Mouse (Mus musculus) kidney, adult 8-10 months (tissue): Measurements from ENCODE around the gene Alpl.

Experiments
- DNase-seq, 2 experiments: peaks; one replicate each; pipeline ENCODE4 v3.0.0; 2022

Gene Alpl

GRCm38 (mm10) chr4:137768831-137769230 is 27.4 kb downstream of the Alpl start:
- no peak for DNase-seq

GRCm38 (mm10) chr4:137768381-137768780 is 27.8 kb downstream of the Alpl start:
- DNase-seq = no peak

GRCm38 (mm10) chr4:137766365-137766764 is 29.8 kb downstream of the Alpl start:
- DNase-seq = peak; percentile 66

GRCm38 (mm10) chr4:137765554-137765971 is 30.6 kb downstream of the Alpl start:
- DNase-seq = no peak

- no peak for DNase-seq
Observed at GRCm38 (mm10) chr4:137764621-137765020, 31.6 kb downstream of the Alpl start.

- no peak for DNase-seq
Observed at GRCm38 (mm10) chr4:137763920-137764495, 32.2 kb downstream of the Alpl start.

- DNase-seq = no peak
Observed at GRCm38 (mm10) chr4:137762886-137763285, 33.3 kb downstream of the Alpl start.

GRCm38 (mm10) chr4:137754446-137754845 is 41.7 kb downstream of the Alpl start:
- peak in 1 of 2 experiments; percentile 61 for DNase-seq

- no peak for DNase-seq
Observed at GRCm38 (mm10) chr4:137753199-137753598, 43.0 kb downstream of the Alpl start.

GRCm38 (mm10) chr4:137752471-137752870 is 43.7 kb downstream of the Alpl start:
- no peak for DNase-seq

- peak; percentile 72 to 79 for DNase-seq
Observed at GRCm38 (mm10) chr4:137751717-137752116, 44.5 kb downstream of the Alpl start.

- no peak for DNase-seq
Observed at GRCm38 (mm10) chr4:137751310-137751709, 44.9 kb downstream of the Alpl start.

GRCm38 (mm10) chr4:137750121-137750520 is 46.1 kb downstream of the Alpl start:
- DNase-seq = no peak

- no peak for DNase-seq
Observed at GRCm38 (mm10) chr4:137749680-137750079, 46.5 kb downstream of the Alpl start.

- no peak for DNase-seq
Observed at GRCm38 (mm10) chr4:137748726-137749125, 47.5 kb downstream of the Alpl start.

- DNase-seq = no peak
Observed at GRCm38 (mm10) chr4:137747590-137747989, 48.6 kb downstream of the Alpl start.

- DNase-seq = peak; percentile 89 to 90
Observed at GRCm38 (mm10) chr4:137747091-137747490, 49.1 kb downstream of the Alpl start.

- no peak for DNase-seq
Observed at GRCm38 (mm10) chr4:137744433-137744918, 51.7 kb downstream of the Alpl start.

- no peak for DNase-seq
Observed at GRCm38 (mm10) chr4:137743791-137744190, 52.4 kb downstream of the Alpl start.

- DNase-seq = no peak
Observed at GRCm38 (mm10) chr4:137740350-137740749, 55.8 kb downstream of the Alpl start.

GRCm38 (mm10) chr4:137739151-137739923 is 56.8 kb downstream of the Alpl start:
- peak in 1 of 2 experiments; percentile 52 for DNase-seq

- no peak for DNase-seq
Observed at GRCm38 (mm10) chr4:137737760-137738159, 58.4 kb downstream of the Alpl start.

GRCm38 (mm10) chr4:137736220-137736701 is 59.9 kb downstream of the Alpl start:
- peak; percentile 83 for DNase-seq

GRCm38 (mm10) chr4:137733459-137733858 is 62.7 kb downstream of the Alpl start:
- DNase-seq = no peak
